Mouse (Mus musculus) heart, embryonic 14.5 days (tissue): ENCODE measurements around the gene Hhex. TPM values are rescaled to one million over a fixed set of nuclear protein-coding genes. Genes with fewer than 3 reads are reported as not detected.

Source experiments
- ATAC-seq: fragments of 200-750 bp; cut with Nextera tagmentation; 2 replicates; pipeline ENCODE4 v1.8.0; 2017; ENCODE audit warnings: low read depth, moderate TSS enrichment; ENCODE audit not compliant: insufficient number of reproducible peaks, insufficient read depth, low FRiP score
- H3K27ac ChIP-seq, 2 experiments: fragments of 200-500 bp in 1 of 2; fragments of 300-500 bp in 1 of 2; sonication (generic) in 1 of 2; replicated peaks in 1 of 2; 2 replicates each; pipeline ENCODE4 v1.5.1; 2012 to 2014; ENCODE audit warnings: low read depth in 2 of 2, low read length in 2 of 2, control low read depth in 1 of 2, mild to moderate bottlenecking in 1 of 2, mixed read lengths in 1 of 2; ENCODE audit not compliant: control insufficient read depth in 1 of 2, insufficient read depth in 1 of 2
- H3K27me3 ChIP-seq: fragments of 300-500 bp; sonication (generic); 2 replicates; pipeline ENCODE4 v1.6.1; 2014; ENCODE audit warnings: mild to moderate bottlenecking, low read length, control low read depth; ENCODE audit not compliant: control insufficient read depth, insufficient read depth
- H3K36me3 ChIP-seq: fragments of 300-500 bp; sonication (generic); 2 replicates; pipeline ENCODE4 v1.6.1; 2014; ENCODE audit warnings: mild to moderate bottlenecking, control low read depth, low read length, mixed read lengths; ENCODE audit not compliant: control insufficient read depth, insufficient read depth
- H3K4me1 ChIP-seq, 2 experiments: fragments of 200-500 bp in 1 of 2; fragments of 300-500 bp in 1 of 2; sonication (generic) in 1 of 2; 2 replicates each; pipeline ENCODE4 v1.6.1; 2012 to 2014; ENCODE audit warnings: low read length in 2 of 2, control low read depth in 1 of 2, mixed read lengths in 1 of 2; ENCODE audit not compliant: control insufficient read depth in 2 of 2, insufficient read depth in 2 of 2
- H3K4me2 ChIP-seq: fragments of 300-500 bp; sonication (generic); 2 replicates; pipeline ENCODE4 v1.6.1; 2014; ENCODE audit warnings: mild to moderate bottlenecking, low read length
- H3K4me3 ChIP-seq, 2 experiments: fragments of 200-500 bp in 1 of 2; fragments of 300-500 bp in 1 of 2; sonication (generic) in 1 of 2; 2 replicates each; pipeline ENCODE4 v1.5.1; 2012 to 2014; ENCODE audit warnings: low read length in 2 of 2, mild to moderate bottlenecking in 2 of 2, control low read depth in 1 of 2, low read depth in 1 of 2, moderate library complexity in 1 of 2; ENCODE audit not compliant: control insufficient read depth in 1 of 2, insufficient read depth in 1 of 2
- H3K9ac ChIP-seq: fragments of 300-500 bp; sonication (generic); 2 replicates; pipeline ENCODE4 v1.6.1; 2014; ENCODE audit warnings: mild to moderate bottlenecking, low read length
- H3K9me3 ChIP-seq: fragments of 300-500 bp; sonication (generic); 2 replicates; pipeline ENCODE4 v1.6.1; 2016; ENCODE audit warnings: low read length, control low read depth; ENCODE audit not compliant: control insufficient read depth
- WGBS: fragments of 180-500 bp; shearing (Covaris S2); extraction: QIAGEN DNeasy Blood & Tissue Kit; methylation state at CpG from one replicate; pipeline ENCODE4 v1.1.7; 2014; 5-methylcytosine and 5-hydroxymethylcytosine counted together
- polyA plus RNA-seq: library from polyadenylated mRNA; unstranded; fragments of >200 nt; fragmentation: Nextera tagmentation; extraction: Ambion mirVana; gene quantifications from 2 replicates; pipeline ENCODE4 v1.2.1, GENCODE M21; 2014

Hhex gene
- polyA plus RNA-seq, 1 experiment from 2014 or later = 13.2 TPM

GRCm38 (mm10) chr19:37437289-37437606, 2.6 kb downstream of the Hhex start:
- Histone ChIP-seq H3K27me3 (peaks cover 66% of the 10 kb centered on the region), H3K4me1 (peaks cover 2 to 8% of the 10 kb centered on the region in 2 experiments; a peak in 2 of 4 replicates), H3K9ac (0 out of 2 replicates have a peak overlapping the region, but pooled peaks have one; percentile 44), H3K27ac (no peak overlapping the region), H3K4me2 (peak overlapping the region; percentile 76), H3K9me3 (no peaks in the 10 kb centered on the region), H3K36me3 (0 out of 2 replicates have a peak, but pooled peaks cover 5% of the 10 kb centered on the region), H3K4me3 (peak overlapping the region in 1 of 2 experiments; percentile 59; a peak in 1 of 4 replicates)
- WGBS = 21% methylated on average over 14 of the region's 14 CpGs
- ATAC-seq = no peak

DNA sequence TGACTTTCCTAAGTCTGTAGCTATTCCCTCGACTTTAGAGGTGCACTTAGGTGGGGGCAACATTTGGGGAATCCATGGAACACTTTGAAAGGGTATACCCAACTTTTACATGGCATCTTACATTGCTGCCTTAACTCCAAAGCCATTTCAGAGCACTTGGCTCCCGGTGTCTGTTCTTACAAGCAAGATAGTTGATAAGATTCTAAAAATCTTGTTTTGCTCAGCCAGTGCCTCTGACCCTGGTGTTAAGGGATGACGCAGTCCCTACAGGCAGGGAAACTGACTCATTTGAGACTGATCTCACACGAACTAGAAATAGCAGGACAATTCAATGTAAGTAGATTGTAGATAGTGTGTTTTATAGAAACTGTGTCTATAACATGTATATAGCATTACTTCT, 5.6 kb downstream of the Hhex start:
- H3K4me1 ChIP-seq = peaks cover 3 to 5% of the 10 kb centered on the region in 2 experiments
- no peak overlapping the region for H3K4me3 ChIP-seq
- peaks cover 38% of the 10 kb centered on the region for H3K27me3 ChIP-seq
- no peak overlapping the region for H3K9ac ChIP-seq
- H3K27ac ChIP-seq = no peak overlapping the region
- H3K36me3 ChIP-seq = 0 out of 2 replicates have a peak, but pooled peaks cover 5% of the 10 kb centered on the region
- H3K4me2 ChIP-seq = no peak overlapping the region
- no peak for ATAC-seq
- WGBS = 51% methylated on average over 4 of the region's 4 CpGs
- no peaks in the 10 kb centered on the region for H3K9me3 ChIP-seq

GRCm38 (mm10) chr19:37440708-37441475, 6.3 kb downstream of the Hhex start:
- peaks cover 3 to 5% of the 10 kb centered on the region in 2 experiments for H3K4me1 ChIP-seq

DNA sequence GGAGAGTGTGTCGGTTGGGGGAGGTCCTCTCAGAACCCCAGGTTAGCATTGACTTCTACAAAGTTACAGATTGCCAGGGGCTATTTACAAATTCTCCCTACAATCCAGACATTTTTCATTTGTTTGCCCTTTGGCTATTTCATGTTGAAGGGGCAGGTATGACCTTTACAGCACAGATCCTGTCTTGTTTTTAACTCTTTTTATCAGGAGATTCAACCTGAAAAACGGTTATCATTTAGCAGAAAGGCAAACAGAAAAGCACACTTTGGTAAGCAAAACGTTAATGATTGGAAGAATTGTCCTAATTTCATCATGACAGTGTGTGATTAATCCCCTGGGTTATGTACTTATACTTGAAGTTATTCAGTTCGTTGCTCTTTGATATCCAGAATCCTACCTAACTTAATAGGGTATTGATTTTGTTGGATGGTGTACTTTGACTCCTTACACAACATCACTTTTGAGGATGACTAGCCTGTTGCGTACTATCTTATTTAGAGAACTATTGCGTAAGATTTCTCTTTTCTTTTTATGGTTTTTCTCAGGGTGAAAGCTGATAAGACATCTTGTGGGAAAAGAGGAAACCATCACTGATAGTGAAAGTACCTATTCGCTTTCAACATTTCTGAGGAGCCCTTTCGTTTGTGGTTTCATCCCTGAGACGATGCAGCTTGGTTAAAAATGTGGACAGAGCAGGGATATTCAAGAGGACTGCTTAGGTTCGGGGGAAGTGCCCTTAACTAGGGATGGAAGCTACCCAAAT, 8.1 kb downstream of the Hhex start:
- Histone ChIP-seq H3K4me3 (no peak overlapping the region), H3K36me3 (0 out of 2 replicates have a peak, but pooled peaks cover 5% of the 10 kb centered on the region), H3K9ac (no peak overlapping the region), H3K9me3 (no peaks in the 10 kb centered on the region), H3K4me1 (peaks cover 3 to 5% of the 10 kb centered on the region in 2 experiments), H3K4me2 (no peak overlapping the region), H3K27ac (no peak overlapping the region), H3K27me3 (peaks cover 22% of the 10 kb centered on the region)
- 63% methylated on average over 10 of the region's 10 CpGs for WGBS
- ATAC-seq = no peak

More at GRCm38 (mm10) chr19:37440708-37441475, 6.3 kb downstream of the Hhex start:
- H3K36me3 ChIP-seq = 0 out of 2 replicates have a peak, but pooled peaks cover 5% of the 10 kb centered on the region
- no peaks in the 10 kb centered on the region for H3K9me3 ChIP-seq
- peaks cover 36% of the 10 kb centered on the region for H3K27me3 ChIP-seq
- no peak overlapping the region for H3K9ac ChIP-seq
- no peak overlapping the region for H3K4me3 ChIP-seq
- no peak overlapping the region for H3K4me2 ChIP-seq
- no peak for ATAC-seq
- WGBS = 66% methylated on average over 16 of the region's 16 CpGs
- H3K27ac ChIP-seq = no peak overlapping the region

DNA sequence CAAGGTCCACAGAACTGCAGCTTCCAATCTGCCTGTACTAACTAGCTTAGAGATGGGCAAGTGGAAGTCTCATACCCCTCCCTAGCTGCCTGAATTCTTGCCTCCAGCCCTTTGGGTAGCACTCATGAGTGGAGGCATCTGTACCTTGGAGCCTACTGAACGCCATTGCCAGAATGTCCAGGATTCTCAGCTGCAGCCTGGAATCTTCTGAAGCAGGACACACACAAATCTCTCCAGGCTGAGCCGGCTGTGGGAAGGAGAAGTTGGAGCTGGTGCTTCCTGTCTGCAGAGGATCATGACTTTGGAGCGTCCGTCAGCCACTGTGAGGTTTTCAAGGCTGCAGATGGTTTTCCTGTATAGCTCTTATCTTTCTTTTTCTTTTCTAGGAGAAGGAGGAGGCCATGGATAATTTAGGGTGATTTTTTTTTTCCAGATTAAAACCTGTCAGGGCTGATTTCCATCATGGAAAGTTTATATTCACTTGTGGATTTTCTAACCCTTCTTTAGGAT, 9.1 kb downstream of the Hhex start:
- no peak overlapping the region for H3K4me2 ChIP-seq
- 17% methylated on average over 4 of the region's 4 CpGs for WGBS
- no peak for ATAC-seq
- peaks cover 17% of the 10 kb centered on the region for H3K27me3 ChIP-seq
- no peak overlapping the region for H3K4me3 ChIP-seq
- H3K27ac ChIP-seq = no peak overlapping the region
- no peaks in the 10 kb centered on the region for H3K9me3 ChIP-seq
- peaks cover 3 to 5% of the 10 kb centered on the region in 2 experiments for H3K4me1 ChIP-seq
- 0 out of 2 replicates have a peak, but pooled peaks cover 5% of the 10 kb centered on the region for H3K36me3 ChIP-seq
- no peak overlapping the region for H3K9ac ChIP-seq

DNA sequence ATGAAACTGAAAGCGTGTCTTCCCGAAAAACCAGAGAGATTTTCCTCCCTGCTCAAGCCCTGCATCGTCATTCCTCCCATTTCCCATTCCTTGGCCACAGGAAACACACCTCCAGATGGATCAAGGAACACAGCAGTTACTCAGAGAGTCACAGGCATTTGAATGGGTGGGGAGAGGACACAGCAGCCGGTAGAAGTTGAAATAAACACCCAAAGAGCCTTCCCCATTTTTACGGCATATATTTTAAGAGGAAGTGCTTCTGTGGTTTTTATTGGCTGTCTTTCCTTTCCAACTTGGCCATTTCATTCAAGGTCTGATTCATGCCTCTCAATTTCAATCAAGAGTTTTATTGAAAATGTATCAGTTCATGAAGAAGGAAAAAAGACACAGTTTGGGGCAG, 13.6 kb downstream of the Hhex start:
- no peak overlapping the region for H3K9ac ChIP-seq
- WGBS = 62% methylated on average over 5 of the region's 5 CpGs
- peaks cover 3 to 5% of the 10 kb centered on the region in 2 experiments for H3K4me1 ChIP-seq
- H3K27me3 ChIP-seq = peaks cover 5% of the 10 kb centered on the region; the same call in 1 of the 2 replicates
- H3K9me3 ChIP-seq = no peaks in the 10 kb centered on the region
- ATAC-seq = no peak
- H3K27ac ChIP-seq = no peak overlapping the region
- H3K4me2 ChIP-seq = no peak overlapping the region
- no peaks in the 10 kb centered on the region for H3K36me3 ChIP-seq
- H3K4me3 ChIP-seq = no peak overlapping the region

GRCm38 (mm10) chr19:37449246-37449645, 14.6 kb downstream of the Hhex start:
- WGBS = 90% methylated on average over 3 of the region's 3 CpGs
- H3K4me2 ChIP-seq = no peak overlapping the region
- H3K4me1 ChIP-seq = no peaks in the 10 kb centered on the region
- H3K4me3 ChIP-seq = no peak overlapping the region
- no peaks in the 10 kb centered on the region for H3K9me3 ChIP-seq
- H3K9ac ChIP-seq = no peak overlapping the region
- no peak overlapping the region for H3K27ac ChIP-seq
- no peak for ATAC-seq
- H3K36me3 ChIP-seq = no peaks in the 10 kb centered on the region
- peaks cover 5% of the 10 kb centered on the region; the same call in 1 of the 2 replicates for H3K27me3 ChIP-seq
